ENCODE assay signal across 17 mouse cellular contexts in genomic region chr1:178892376-178892775, GRCm38 (mm10).
"Had no signal": no experiment of that assay in that cellular context is flagged by ENCODE, and none has a peak within 500 bp of the region (broad histone marks: within the 10 kb centered on the region; RNA-seq: fewer than 3 reads in every experiment).

No protein-coding gene starts in this region.

- H3K4me2 ChIP-seq: lung, embryonic 15.5 days; midbrain, embryonic 12.5 days; neural tube, embryonic 12.5 days; stomach, embryonic 15.5 days had no signal

- DNase-seq: liver, postnatal 0 days; lung, adult 2 months; lung, postnatal 14 days; lung, postnatal 36 days; midbrain, embryonic 14.5 days; right cerebral cortex, postnatal 14 days; thymus, adult 2 months; thymus, postnatal 25 days; thymus, postnatal 4 days had no signal

- H3K36me3 ChIP-seq: lung, embryonic 15.5 days; midbrain, embryonic 12.5 days; neural tube, embryonic 12.5 days; stomach, embryonic 15.5 days had no signal

- H3K9me3 ChIP-seq: lung, embryonic 15.5 days; megakaryocyte, embryonic 14.5 days; midbrain, embryonic 12.5 days; neural tube, embryonic 12.5 days; stomach, embryonic 15.5 days had no signal

- H3K9ac ChIP-seq: liver, postnatal 0 days; lung, embryonic 15.5 days; midbrain, embryonic 12.5 days; neural tube, embryonic 12.5 days; stomach, embryonic 15.5 days had no signal

- H3K4me3 ChIP-seq: lung, embryonic 15.5 days; megakaryocyte, embryonic 14.5 days; midbrain, embryonic 12.5 days; neural tube, embryonic 12.5 days; stomach, embryonic 15.5 days had no signal

- H3K27me3 ChIP-seq: lung, embryonic 15.5 days; megakaryocyte, embryonic 14.5 days; midbrain, embryonic 12.5 days; neural tube, embryonic 12.5 days; stomach, embryonic 15.5 days had no signal

- H3K4me1 ChIP-seq: lung, embryonic 15.5 days; megakaryocyte, embryonic 14.5 days; neural tube, embryonic 12.5 days; stomach, embryonic 15.5 days had no signal

- ATAC-seq: liver, postnatal 0 days; lung, postnatal 0 days had no signal

- H3K27ac ChIP-seq: lung, embryonic 15.5 days; macrophage; midbrain, embryonic 12.5 days; neural tube, embryonic 12.5 days; stomach, embryonic 15.5 days; stomach, postnatal 0 days had no signal
